Mouse (Mus musculus): Measurements from ENCODE around the gene Nckap5.

GRCm38 (mm10) chr1:126496722-126497121, 333.9 kb downstream of the Nckap5 start:
- TF ChIP-seq ZC3H11A (IDR thresholded peaks at IDR 0.05; ENCODE audit: borderline replicate concordance, low read depth, low read length): peak; percentile 42; the same call in 1 of the 2 replicates
- no peak for TF ChIP-seq MAFK (IDR thresholded peaks at IDR 0.05; ENCODE audit: insufficient read depth, low read depth, low read length)
- no peak for TF ChIP-seq HCFC1 (IDR thresholded peaks at IDR 0.05; ENCODE audit: borderline replicate concordance, insufficient read depth, low read length)
- TF ChIP-seq CHD2 (IDR thresholded peaks at IDR 0.05; ENCODE audit: low read depth, low read length): no peak
- TF ChIP-seq ZNF384 (IDR thresholded peaks at IDR 0.05; ENCODE audit: low read depth, low read length): no peak

All from ES-E14 (cell line).